Mouse (Mus musculus): ENCODE results near the gene Ly6g6f. TPM values are rescaled to one million over a fixed set of nuclear protein-coding genes. Genes with fewer than 3 reads are reported as not detected.

Gene Ly6g6f
- polyA plus RNA-seq, 1 experiment = 1.3 TPM

DNA sequence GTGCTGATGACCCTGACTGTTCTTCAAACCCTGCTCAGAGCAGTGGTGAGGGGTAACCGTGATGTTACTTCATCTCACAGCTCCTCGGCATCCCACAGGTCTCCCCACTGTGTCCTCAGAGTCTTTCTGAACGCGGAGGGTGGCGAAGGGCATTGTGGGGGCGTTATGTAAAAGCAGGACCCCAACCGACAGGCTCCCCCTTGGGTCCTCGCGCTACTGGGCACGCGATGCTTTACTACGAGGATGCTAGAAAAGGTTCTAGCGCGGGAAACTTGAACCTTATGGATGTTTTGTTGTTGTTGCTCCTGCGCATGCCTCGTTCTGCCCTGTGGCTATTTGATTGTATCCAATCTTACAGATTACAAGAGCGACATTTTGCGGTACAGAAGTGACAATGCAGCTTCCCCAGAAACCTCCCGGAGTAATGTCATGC, 36.5 kb upstream of the Ly6g6f start, which contains the start of gene Csnk2b:
TSS of gene Csnk2b (minus strand) at position 183 of the 433 bp plus-strand sequence.
- no peak for TF ChIP-seq POLR2A (IDR thresholded peaks at IDR 0.05; ENCODE audit: control insufficient read depth, extremely low read depth, insufficient read depth, low read length, poor library complexity)
- no peak for TF ChIP-seq CTCF (IDR thresholded peaks at IDR 0.05; ENCODE audit: borderline replicate concordance, control insufficient read depth, extremely low read depth, insufficient read depth, low read length, poor library complexity)
- H3K36me3 ChIP-seq (ENCODE audit: control insufficient read depth, insufficient read depth, low read length) = peaks cover 19% of the 10 kb centered on the region
- peak within 1 kb of the TSS; percentile 86 for H3K4me3 ChIP-seq (ENCODE audit: control insufficient read depth, insufficient read depth, low read length)
- under 1% methylated on average over 19 of the region's 19 CpGs for WGBS
- H3K27me3 ChIP-seq (ENCODE audit: control insufficient read depth, insufficient read depth, low read length) = no peaks in the 10 kb centered on the region
- peaks cover 17% of the 10 kb centered on the region for H3K4me1 ChIP-seq (replicated peaks; ENCODE audit: control insufficient read depth, insufficient read depth, low read length)
- H3K27ac ChIP-seq (ENCODE audit: control insufficient read depth, insufficient read depth, low read length) = peak within 1 kb of the TSS; percentile 31
- DNase-seq = peak; percentile 41

GRCm38 (mm10) chr17:35121143-35121799, 35.9 kb upstream of the Ly6g6f start, which contains the start of gene Gpank1:
Gpank1 (plus strand) TSS chr17:35121455.
- WGBS = under 1% methylated on average over 50 of the region's 50 CpGs
- DNase-seq = peak; percentile 98
- peak; percentile 48; the same call in 1 of the 2 replicates for TF ChIP-seq POLR2A (IDR thresholded peaks at IDR 0.05; ENCODE audit: control insufficient read depth, extremely low read depth, insufficient read depth, low read length, poor library complexity)
- no peak for TF ChIP-seq CTCF (IDR thresholded peaks at IDR 0.05; ENCODE audit: borderline replicate concordance, control insufficient read depth, extremely low read depth, insufficient read depth, low read length, poor library complexity)
- H3K27ac ChIP-seq (ENCODE audit: control insufficient read depth, insufficient read depth, low read length) = peak within 1 kb of the TSS; percentile 31
- peaks cover 13% of the 10 kb centered on the region for H3K4me1 ChIP-seq (replicated peaks; ENCODE audit: control insufficient read depth, insufficient read depth, low read length)
- H3K4me3 ChIP-seq (ENCODE audit: control insufficient read depth, insufficient read depth, low read length) = peak within 1 kb of the TSS; percentile 86
- peaks cover 24% of the 10 kb centered on the region for H3K36me3 ChIP-seq (ENCODE audit: control insufficient read depth, insufficient read depth, low read length)
- no peaks in the 10 kb centered on the region for H3K27me3 ChIP-seq (ENCODE audit: control insufficient read depth, insufficient read depth, low read length)

DNA sequence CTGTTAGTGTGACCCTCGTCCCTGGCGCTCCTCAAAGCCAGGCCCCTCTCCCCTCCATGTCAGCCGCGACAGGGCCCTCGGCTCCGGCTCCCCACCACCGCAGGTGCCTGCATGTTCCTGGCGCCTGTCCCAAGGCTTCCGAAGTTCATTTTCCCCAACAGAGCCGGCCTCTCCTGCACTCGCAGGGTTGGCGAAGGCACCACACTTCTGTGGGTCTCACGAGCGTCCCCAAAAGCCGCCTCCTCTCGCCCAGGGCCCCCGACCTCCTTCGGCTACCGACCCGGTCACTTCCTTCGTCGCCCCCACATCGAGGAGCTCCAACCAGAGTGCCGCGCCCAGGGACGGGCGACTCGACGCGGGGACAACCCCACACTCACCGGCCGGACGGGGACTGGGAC, 35.3 kb upstream of the Ly6g6f start:
- no peak for TF ChIP-seq CTCF (IDR thresholded peaks at IDR 0.05; ENCODE audit: borderline replicate concordance, control insufficient read depth, extremely low read depth, insufficient read depth, low read length, poor library complexity)
- 0 out of 2 replicates have a peak, but pooled peaks have one; percentile 3 for TF ChIP-seq POLR2A (IDR thresholded peaks at IDR 0.05; ENCODE audit: control insufficient read depth, extremely low read depth, insufficient read depth, low read length, poor library complexity)
- Histone ChIP-seq H3K4me1 (replicated peaks; ENCODE audit: control insufficient read depth, insufficient read depth, low read length) (peaks cover 16% of the 10 kb centered on the region), H3K27ac (ENCODE audit: control insufficient read depth, insufficient read depth, low read length) (no peak overlapping the region), H3K4me3 (ENCODE audit: control insufficient read depth, insufficient read depth, low read length) (peak overlapping the region; percentile 86), H3K36me3 (ENCODE audit: control insufficient read depth, insufficient read depth, low read length) (peaks cover 30% of the 10 kb centered on the region), H3K27me3 (ENCODE audit: control insufficient read depth, insufficient read depth, low read length) (no peaks in the 10 kb centered on the region)
- DNase-seq = no peak
- under 1% methylated on average over 33 of the region's 33 CpGs for WGBS

- H3K4me3 ChIP-seq (ENCODE audit: control insufficient read depth, insufficient read depth, low read length) = no peak within 1 kb of the TSS
- H3K4me1 ChIP-seq (replicated peaks; ENCODE audit: control insufficient read depth, insufficient read depth, low read length) = peaks cover 24% of the 10 kb centered on the region
- peaks cover 30% of the 10 kb centered on the region for H3K36me3 ChIP-seq (ENCODE audit: control insufficient read depth, insufficient read depth, low read length)
- DNase-seq = peak; percentile 63
- H3K27me3 ChIP-seq (ENCODE audit: control insufficient read depth, insufficient read depth, low read length) = no peaks in the 10 kb centered on the region
- H3K27ac ChIP-seq (ENCODE audit: control insufficient read depth, insufficient read depth, low read length) = no peak within 1 kb of the TSS
- no peak for TF ChIP-seq POLR2A (IDR thresholded peaks at IDR 0.05; ENCODE audit: control insufficient read depth, extremely low read depth, insufficient read depth, low read length, poor library complexity)
- peak; percentile 67; the same call in 1 of the 2 replicates for TF ChIP-seq CTCF (IDR thresholded peaks at IDR 0.05; ENCODE audit: borderline replicate concordance, control insufficient read depth, extremely low read depth, insufficient read depth, low read length, poor library complexity)
- 70% methylated on average over 8 of the region's 8 CpGs for WGBS
These were observed 29.9 kb upstream of the Ly6g6f start, which contains the start of gene Ly6g5b for GRCm38 (mm10) chr17:35115046-35116019. Ly6g5b (minus strand) TSS chr17:35115428.

GRCm38 (mm10) chr17:35111774-35112173, 26.4 kb upstream of the Ly6g6f start:
- TF ChIP-seq POLR2A (IDR thresholded peaks at IDR 0.05; ENCODE audit: control insufficient read depth, extremely low read depth, insufficient read depth, low read length, poor library complexity) (no peak), CTCF (IDR thresholded peaks at IDR 0.05; ENCODE audit: borderline replicate concordance, control insufficient read depth, extremely low read depth, insufficient read depth, low read length, poor library complexity) (no peak)
- no peak for DNase-seq
- Histone ChIP-seq H3K36me3 (ENCODE audit: control insufficient read depth, insufficient read depth, low read length) (peaks cover 11% of the 10 kb centered on the region; the same call in 1 of the 2 replicates), H3K27ac (ENCODE audit: control insufficient read depth, insufficient read depth, low read length) (no peak overlapping the region), H3K4me1 (replicated peaks; ENCODE audit: control insufficient read depth, insufficient read depth, low read length) (peaks cover 22% of the 10 kb centered on the region), H3K4me3 (ENCODE audit: control insufficient read depth, insufficient read depth, low read length) (no peak overlapping the region), H3K27me3 (ENCODE audit: control insufficient read depth, insufficient read depth, low read length) (no peaks in the 10 kb centered on the region)
- WGBS = 94% methylated on average over 9 of the region's 9 CpGs

- whole genome bisulfite sequencing = 94% methylated on average over 6 of the region's 6 CpGs
- TF ChIP-seq POLR2A (IDR thresholded peaks at IDR 0.05; ENCODE audit: control insufficient read depth, extremely low read depth, insufficient read depth, low read length, poor library complexity) = no peak
- no peak for TF ChIP-seq CTCF (IDR thresholded peaks at IDR 0.05; ENCODE audit: borderline replicate concordance, control insufficient read depth, extremely low read depth, insufficient read depth, low read length, poor library complexity)
- H3K4me1 ChIP-seq (replicated peaks; ENCODE audit: control insufficient read depth, insufficient read depth, low read length) = peaks cover 2% of the 10 kb centered on the region; the same call in 1 of the 2 replicates
These were observed 22.7 kb upstream of the Ly6g6f start, which contains the start of gene Ly6g5c for GRCm38 (mm10) chr17:35108097-35108496. Ly6g5c (plus strand) TSS chr17:35108279.

More at GRCm38 (mm10) chr17:35108097-35108496, 22.7 kb upstream of the Ly6g6f start, which contains the start of gene Ly6g5c:
- Histone ChIP-seq H3K36me3 (ENCODE audit: control insufficient read depth, insufficient read depth, low read length) (0 out of 2 replicates have a peak, but pooled peaks cover 3% of the 10 kb centered on the region), H3K4me3 (ENCODE audit: control insufficient read depth, insufficient read depth, low read length) (no peak within 1 kb of the TSS), H3K27me3 (ENCODE audit: control insufficient read depth, insufficient read depth, low read length) (no peaks in the 10 kb centered on the region), H3K27ac (ENCODE audit: control insufficient read depth, insufficient read depth, low read length) (no peak within 1 kb of the TSS)
- no peak for DNase-seq
